Mouse (Mus musculus) lung, adult 2 months (tissue): ENCODE measurements around the gene Nrxn3.

ENCODE experiments used
- CTCF ChIP-seq: fragments of 200-500 bp; IDR thresholded peaks from 2 replicates; pipeline ENCODE4 v1.5.1; 2011; ENCODE audit warnings: mild to moderate bottlenecking, low read length, control low read depth; ENCODE audit not compliant: insufficient read depth
- POLR2A ChIP-seq: fragments of 200-500 bp; IDR thresholded peaks from 2 replicates; pipeline ENCODE4 v1.6.1; 2011; ENCODE audit warnings: low read depth, mild to moderate bottlenecking, control low read depth, low read length, borderline replicate concordance; ENCODE audit errors: extremely low read depth

- TF ChIP-seq CTCF = no peak
- TF ChIP-seq POLR2A = no peak
Measured at GRCm38 (mm10) chr12:89933630-89934029, 1211.0 kb downstream of the Nrxn3 start.
